Mouse (Mus musculus): ENCODE measurements around the gene St6gal1.

DNA sequence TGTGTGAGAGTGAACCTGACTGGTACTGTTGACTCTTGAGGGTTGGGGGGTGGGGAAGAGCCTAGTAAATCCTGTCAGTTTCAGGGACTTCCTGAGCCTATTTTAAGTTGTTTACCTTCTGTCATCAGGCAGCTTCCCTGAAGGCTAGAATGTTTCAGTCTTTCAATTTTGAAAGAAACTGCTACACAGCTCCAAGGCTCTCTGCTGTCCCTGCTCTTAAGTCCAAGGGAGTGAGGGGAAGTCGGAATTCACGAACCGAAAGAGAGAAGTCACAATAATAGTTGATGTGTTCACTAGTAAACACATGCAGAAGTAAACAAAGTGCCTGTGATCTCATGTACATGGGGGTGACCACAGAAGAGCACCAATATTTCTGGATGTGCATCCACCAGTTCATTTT is 72.2 kb downstream of the St6gal1 start:
- no peak for TF ChIP-seq EP300 (optimal IDR thresholded peaks at IDR 0.05)
- no peak for TF ChIP-seq CTCF (IDR thresholded peaks at IDR 0.05; ENCODE audit: low read depth)

Measured in stomach, postnatal 0 days (tissue).